Mouse (Mus musculus): ENCODE measurements around the gene Sult2b1.
A peak's percentile ranks its signal among the peaks of the same experiment; 100 is the strongest.

- TF ChIP-seq MAFK (IDR thresholded peaks at IDR 0.05; ENCODE audit: insufficient read depth, low read depth, low read length) (no peak), CHD2 (IDR thresholded peaks at IDR 0.05; ENCODE audit: low read depth, low read length) (peak; percentile 58; the same call in 1 of the 2 replicates)
Measured at GRCm38 (mm10) chr7:45715090-45715708, 69.3 kb downstream of the Sult2b1 start, which contains the start of gene Rpl18.

Data from ES-E14 (cell line).